Mouse (Mus musculus) megakaryocyte, embryonic 14.5 days (primary cell): ENCODE results near the gene Arr3. TPM values are rescaled to one million over a fixed set of nuclear protein-coding genes. Genes with fewer than 3 reads are reported as not detected.

Experiments
- H3K27me3 ChIP-seq: replicated peaks from 2 replicates; pipeline ENCODE3; 2012; ENCODE audit warnings: inconsistent platforms
- H3K36me3 ChIP-seq: replicated peaks from 2 replicates; pipeline ENCODE3; 2012; ENCODE audit warnings: low read length, inconsistent platforms, mixed read lengths
- H3K4me1 ChIP-seq: 2 replicates; pipeline ENCODE4 v1.6.1; 2012; ENCODE audit warnings: inconsistent platforms
- H3K4me3 ChIP-seq: replicated peaks from 2 replicates; pipeline ENCODE3; 2012; ENCODE audit warnings: moderate library complexity, mild to moderate bottlenecking, inconsistent platforms
- H3K9me3 ChIP-seq: 2 replicates; pipeline ENCODE4 v1.6.1; 2012; ENCODE audit warnings: inconsistent platforms
- FLI1 ChIP-seq: IDR thresholded peaks from 2 replicates; pipeline ENCODE4 v1.6.1; 2012; ENCODE audit warnings: low read length, inconsistent platforms, mixed read lengths
- GATA1 ChIP-seq: IDR thresholded peaks from 3 replicates; pipeline ENCODE4 v1.6.1; 2012; ENCODE audit warnings: mixed read lengths, low read length, inconsistent platforms, borderline replicate concordance
- polyA plus RNA-seq: library from polyadenylated mRNA; stranded (reverse); fragments of >175 nt; gene quantifications from 2 replicates; pipeline ENCODE4 v1.2.3, GENCODE M21; 2012; ENCODE audit warnings: low replicate concordance; ENCODE audit not compliant: insufficient read depth

The Arr3 gene
- polyA plus RNA-seq: not detected in 2 replicates

- Histone ChIP-seq H3K9me3 (no peaks in the 10 kb centered on the region), H3K4me3 (no peak within 1 kb of the TSS), H3K36me3 (no peaks in the 10 kb centered on the region), H3K27me3 (peaks cover 13% of the 10 kb centered on the region), H3K4me1 (peaks cover 12% of the 10 kb centered on the region; the same call in 1 of the 2 replicates)
- TF ChIP-seq FLI1 (no peak), GATA1 (no peak)
Observed at GRCm38 (mm10) chrX:100605314-100605713, at the start of gene Arr3. Gene Arr3 (plus strand): TSS chrX:100605497.

GRCm38 (mm10) chrX:100556026-100556425, 49.3 kb upstream of the Arr3 start:
- no peak for TF ChIP-seq GATA1
- TF ChIP-seq FLI1: no peak
- peaks cover 6% of the 10 kb centered on the region for H3K27me3 ChIP-seq
- no peak overlapping the region for H3K4me3 ChIP-seq

DNA sequence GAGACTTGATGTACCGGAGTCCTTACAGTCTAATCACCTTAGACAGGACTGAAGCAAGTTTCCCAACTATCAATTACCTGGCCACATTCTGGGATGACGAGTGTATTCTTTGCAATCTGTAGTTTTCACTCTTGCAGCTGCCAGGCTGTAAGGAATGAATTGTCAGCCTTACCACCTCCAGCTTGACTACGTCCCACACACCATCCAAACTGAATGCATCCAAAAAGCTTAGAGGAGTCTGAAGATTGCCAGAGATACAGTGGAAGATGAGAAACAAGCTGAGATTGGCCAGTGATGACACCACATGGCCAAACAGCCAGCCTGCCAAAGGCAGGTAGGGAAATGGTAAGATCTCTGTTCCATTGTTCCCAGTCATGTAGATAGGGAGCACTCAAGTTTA, 39.6 kb upstream of the Arr3 start:
- Histone ChIP-seq H3K27me3 (peaks cover 14% of the 10 kb centered on the region), H3K9me3 (no peaks in the 10 kb centered on the region), H3K4me3 (no peak overlapping the region), H3K4me1 (no peaks in the 10 kb centered on the region), H3K36me3 (no peaks in the 10 kb centered on the region)
- no peak for TF ChIP-seq FLI1
- TF ChIP-seq GATA1: no peak

More at GRCm38 (mm10) chrX:100556026-100556425, 49.3 kb upstream of the Arr3 start:
- Histone ChIP-seq H3K4me1 (no peaks in the 10 kb centered on the region), H3K9me3 (no peaks in the 10 kb centered on the region), H3K36me3 (no peaks in the 10 kb centered on the region)

- TF ChIP-seq GATA1: no peak
- no peaks in the 10 kb centered on the region for H3K36me3 ChIP-seq
Observed at GRCm38 (mm10) chrX:100571951-100572350, 33.3 kb upstream of the Arr3 start, which contains the start of gene Awat1. Gene Awat1 (plus strand): TSS chrX:100572251.

DNA sequence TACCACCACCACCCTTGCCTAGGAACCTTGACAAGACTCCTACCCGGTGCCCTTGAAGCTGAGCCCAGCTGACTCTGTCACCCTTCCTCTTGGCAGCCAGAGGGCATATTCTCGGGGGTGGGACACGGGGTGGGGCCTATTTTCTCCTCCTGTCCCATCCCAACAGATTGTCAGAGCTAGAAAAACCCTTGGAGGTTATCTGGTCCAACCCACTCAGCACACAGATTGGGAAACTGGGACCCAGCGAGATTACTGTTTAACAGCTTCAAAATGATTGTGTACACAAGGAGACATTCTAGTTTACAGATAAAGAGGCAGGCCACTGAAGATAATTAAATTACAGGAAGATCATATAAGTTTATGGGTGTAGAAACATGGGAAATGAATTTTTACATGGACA, 10.5 kb upstream of the Arr3 start, which contains the start of gene P2ry4:
Gene P2ry4 (minus strand): TSS at position 79 of the 400 bp plus-strand sequence.
- no peak for TF ChIP-seq FLI1
- TF ChIP-seq GATA1: no peak
- Histone ChIP-seq H3K4me1 (peaks cover 5% of the 10 kb centered on the region), H3K36me3 (no peaks in the 10 kb centered on the region), H3K9me3 (peaks cover 3% of the 10 kb centered on the region; the same call in 1 of the 2 replicates), H3K27me3 (peaks cover 34% of the 10 kb centered on the region), H3K4me3 (no peak within 1 kb of the TSS)

More at GRCm38 (mm10) chrX:100571951-100572350, 33.3 kb upstream of the Arr3 start, which contains the start of gene Awat1:
- peaks cover 30% of the 10 kb centered on the region for H3K27me3 ChIP-seq
- H3K4me1 ChIP-seq: no peaks in the 10 kb centered on the region
- H3K4me3 ChIP-seq: no peak within 1 kb of the TSS
- no peaks in the 10 kb centered on the region for H3K9me3 ChIP-seq

DNA sequence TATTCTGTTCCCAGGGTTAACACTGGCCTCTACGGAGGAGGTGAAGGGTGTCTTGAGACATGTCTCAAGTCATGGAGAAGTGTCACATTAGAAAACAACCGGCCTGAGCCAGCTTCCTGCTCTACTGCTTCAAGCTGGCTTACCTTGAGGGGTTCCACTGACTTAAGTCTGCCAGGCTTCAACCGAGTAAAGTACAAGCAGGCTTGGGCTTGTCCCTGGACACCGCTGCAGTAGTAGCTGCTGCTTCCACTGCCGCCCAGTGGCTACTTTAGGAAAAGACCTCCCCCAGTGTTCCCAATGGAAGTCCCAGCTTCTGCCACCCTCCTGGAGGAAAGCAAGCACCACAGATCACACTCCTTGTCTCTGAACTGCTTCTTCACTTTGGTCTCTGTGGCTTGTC, 7.9 kb upstream of the Arr3 start:
- H3K4me3 ChIP-seq: no peak overlapping the region
- peaks cover 3% of the 10 kb centered on the region; the same call in 1 of the 2 replicates for H3K9me3 ChIP-seq
- no peaks in the 10 kb centered on the region for H3K36me3 ChIP-seq

GRCm38 (mm10) chrX:100599755-100600154, 5.5 kb upstream of the Arr3 start:
- peaks cover 11% of the 10 kb centered on the region for H3K27me3 ChIP-seq
- TF ChIP-seq GATA1: no peak
- H3K4me1 ChIP-seq: peaks cover 21% of the 10 kb centered on the region
- H3K9me3 ChIP-seq: no peaks in the 10 kb centered on the region
- H3K36me3 ChIP-seq: no peaks in the 10 kb centered on the region
- H3K4me3 ChIP-seq: no peak overlapping the region

More for the DNA sequence above, 7.9 kb upstream of the Arr3 start:
- TF ChIP-seq FLI1 (no peak), GATA1 (no peak)
- Histone ChIP-seq H3K4me1 (peaks cover 21% of the 10 kb centered on the region), H3K27me3 (peaks cover 33% of the 10 kb centered on the region)

DNA sequence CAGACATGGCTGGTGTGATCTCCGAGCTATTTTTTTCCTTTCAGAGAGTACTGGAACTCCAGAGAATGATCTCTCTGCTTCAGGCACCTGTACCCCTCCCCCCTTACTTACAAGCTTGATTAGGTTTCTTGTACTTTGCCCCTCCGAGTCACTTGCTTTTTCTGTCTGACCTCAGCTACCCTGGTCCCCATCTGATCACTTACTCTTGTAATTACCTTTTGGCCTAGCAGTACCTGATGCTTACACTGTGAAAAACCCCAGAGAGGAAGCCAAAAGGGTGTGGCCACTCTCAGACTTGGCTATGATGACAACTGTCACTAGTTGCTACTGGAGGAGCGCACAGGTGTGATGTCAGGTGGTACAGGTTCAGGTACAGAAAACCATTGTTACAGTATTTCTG, 13.2 kb downstream of the Arr3 start:
- no peak for TF ChIP-seq GATA1
- TF ChIP-seq FLI1: no peak
- Histone ChIP-seq H3K4me3 (no peak overlapping the region), H3K4me1 (peaks cover 11% of the 10 kb centered on the region; the same call in 1 of the 2 replicates), H3K36me3 (peaks cover 21% of the 10 kb centered on the region), H3K27me3 (peaks cover 21% of the 10 kb centered on the region), H3K9me3 (no peaks in the 10 kb centered on the region)

DNA sequence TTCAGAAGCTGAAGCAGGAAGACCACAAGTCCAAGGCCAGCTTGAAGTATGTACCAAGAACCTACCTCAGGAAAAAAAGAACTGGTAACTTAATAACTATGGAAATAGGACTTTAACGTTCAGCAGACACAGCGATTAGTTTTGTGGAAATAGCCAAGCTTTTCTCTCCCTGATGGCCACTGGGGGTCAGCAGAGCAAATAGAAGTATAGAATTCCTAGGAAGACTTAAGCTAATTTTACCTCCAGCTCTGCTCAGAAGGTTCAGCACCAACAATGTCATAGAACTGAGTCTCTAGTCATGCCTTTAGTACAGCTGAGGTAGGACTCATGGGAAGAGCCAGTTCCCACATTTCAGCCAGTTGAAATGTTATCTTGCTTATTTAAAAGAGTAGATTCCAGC, 16.1 kb downstream of the Arr3 start:
- Histone ChIP-seq H3K4me3 (no peak overlapping the region), H3K9me3 (no peaks in the 10 kb centered on the region), H3K4me1 (peaks cover 21% of the 10 kb centered on the region; the same call in 1 of the 2 replicates), H3K27me3 (peaks cover 22% of the 10 kb centered on the region), H3K36me3 (peaks cover 31% of the 10 kb centered on the region)
- TF ChIP-seq GATA1 (no peak), FLI1 (no peak)

- no peak overlapping the region for H3K4me3 ChIP-seq
Observed at GRCm38 (mm10) chrX:100624242-100624641, 18.9 kb downstream of the Arr3 start.

More at GRCm38 (mm10) chrX:100624242-100624641, 18.9 kb downstream of the Arr3 start:
- H3K27me3 ChIP-seq: peaks cover 10% of the 10 kb centered on the region
- H3K36me3 ChIP-seq: peaks cover 31% of the 10 kb centered on the region
- H3K9me3 ChIP-seq: no peaks in the 10 kb centered on the region
- H3K4me1 ChIP-seq: peaks cover 34% of the 10 kb centered on the region; the same call in 1 of the 2 replicates
- no peak for TF ChIP-seq FLI1
- no peak for TF ChIP-seq GATA1
